Mouse (Mus musculus): ENCODE measurements around the gene Sgf29. TPM values are rescaled to one million over a fixed set of nuclear protein-coding genes. Genes with fewer than 3 reads are reported as not detected.
A peak's percentile ranks its signal among the peaks of the same experiment; 100 is the strongest.

Sgf29 gene
- total and polyA plus RNA-seq, 2 experiments from 2014 or later, result 22.8 to 59.6 TPM

DNA sequence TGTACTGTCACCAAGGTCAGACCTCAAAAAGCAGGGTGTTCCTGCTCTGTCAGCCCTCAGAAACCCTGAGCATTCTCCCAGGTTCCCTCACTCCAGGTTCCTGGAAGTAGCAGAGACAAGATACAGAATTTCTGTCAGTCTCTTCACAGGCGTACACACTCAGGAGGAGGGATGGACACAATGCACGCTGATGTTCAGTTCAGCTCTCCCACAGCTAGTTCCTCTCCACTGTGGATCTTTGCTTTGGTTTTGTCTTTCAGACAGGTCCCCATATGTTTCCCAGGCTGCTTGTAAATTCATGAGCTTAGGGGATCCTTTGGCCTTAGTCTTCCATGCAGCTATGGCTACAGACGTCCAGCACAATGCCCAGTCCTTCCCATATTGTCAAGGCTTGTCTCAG lies 47.8 kb downstream of the Sgf29 start:
- no peak for TF ChIP-seq CTCF (IDR thresholded peaks at IDR 0.05; ENCODE audit: low read depth)
- Histone ChIP-seq H3K36me3 (ENCODE audit: insufficient read depth) (peaks cover 31% of the 10 kb centered on the region), H3K9me3 (ENCODE audit: low read length) (no peaks in the 10 kb centered on the region), H3K27ac (ENCODE audit: low read depth, low read length) (no peak overlapping the region; the same call in 1 of the 2 replicates), H3K9ac (peak overlapping the region; percentile 79; the same call in 1 of the 2 replicates), H3K4me2 (ENCODE audit: low read depth) (peak overlapping the region; percentile 88), H3K4me1 (ENCODE audit: insufficient read depth) (peaks cover 19% of the 10 kb centered on the region), H3K4me3 (ENCODE audit: low read depth, low read length) (peak overlapping the region; percentile 66), H3K27me3 (ENCODE audit: insufficient read depth, low read length) (no peaks in the 10 kb centered on the region)
- ATAC-seq (no peak), DNase-seq (no peak)
- 76% methylated on average over 3 of the region's 3 CpGs for WGBS

- ATAC-seq, result no peak
- 95% methylated on average over 8 of the region's 8 CpGs for WGBS
- peaks cover 25% of the 10 kb centered on the region for H3K4me1 ChIP-seq (ENCODE audit: insufficient read depth)
Observed at GRCm38 (mm10) chr7:126697838-126698237, 48.7 kb downstream of the Sgf29 start.

GRCm38 (mm10) chr7:126700063-126701015 lies 51.2 kb downstream of the Sgf29 start:
- no peak for ATAC-seq
- 0 out of 2 replicates have a peak overlapping the region, but pooled peaks have one; percentile 18 for H3K9ac ChIP-seq

More at GRCm38 (mm10) chr7:126697838-126698237, 48.7 kb downstream of the Sgf29 start:
- H3K4me3 ChIP-seq (ENCODE audit: low read depth, low read length), result no peak overlapping the region
- no peak overlapping the region for H3K9ac ChIP-seq
- no peaks in the 10 kb centered on the region for H3K27me3 ChIP-seq (ENCODE audit: insufficient read depth, low read length)
- peaks cover 26% of the 10 kb centered on the region for H3K36me3 ChIP-seq (ENCODE audit: insufficient read depth)
- H3K9me3 ChIP-seq (ENCODE audit: low read length), result no peaks in the 10 kb centered on the region
- no peak for TF ChIP-seq CTCF (IDR thresholded peaks at IDR 0.05; ENCODE audit: low read depth)
- DNase-seq, result no peak
- H3K27ac ChIP-seq (ENCODE audit: low read depth, low read length), result no peak overlapping the region
- H3K4me2 ChIP-seq (ENCODE audit: low read depth), result no peak overlapping the region

DNA sequence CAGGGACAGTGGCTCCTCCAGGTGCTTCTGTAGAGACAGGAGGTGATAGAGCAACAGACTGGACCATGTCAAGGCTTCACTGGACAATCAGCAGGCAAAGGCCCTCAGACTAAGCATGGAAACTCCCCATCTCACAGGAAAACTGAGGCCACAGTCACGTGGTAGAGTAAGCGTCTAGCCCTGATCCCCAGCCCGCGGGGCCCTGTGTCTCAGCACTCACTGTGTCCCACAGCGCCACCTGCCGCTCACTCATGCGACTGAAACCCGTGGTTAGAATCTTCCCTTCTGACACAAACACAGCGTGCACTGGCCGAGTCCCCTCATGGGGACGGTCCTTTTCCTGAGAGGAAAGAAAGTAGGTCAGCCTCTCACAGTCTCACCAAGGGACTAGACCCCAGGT lies 52.0 kb downstream of the Sgf29 start:
- Histone ChIP-seq H3K27ac (ENCODE audit: low read depth, low read length) (no peak overlapping the region), H3K9ac (peak overlapping the region; percentile 37)
- TF ChIP-seq CTCF (IDR thresholded peaks at IDR 0.05; ENCODE audit: low read depth), result peak; percentile 90

More at GRCm38 (mm10) chr7:126700063-126701015, 51.2 kb downstream of the Sgf29 start:
- DNase-seq, result no peak
- Histone ChIP-seq H3K9me3 (ENCODE audit: low read length) (no peaks in the 10 kb centered on the region), H3K27ac (ENCODE audit: low read depth, low read length) (no peak overlapping the region), H3K27me3 (ENCODE audit: insufficient read depth, low read length) (no peaks in the 10 kb centered on the region), H3K36me3 (ENCODE audit: insufficient read depth) (peaks cover 26% of the 10 kb centered on the region), H3K4me2 (ENCODE audit: low read depth) (no peak overlapping the region; the same call in 1 of the 2 replicates), H3K4me3 (ENCODE audit: low read depth, low read length) (no peak overlapping the region), H3K4me1 (ENCODE audit: insufficient read depth) (peaks cover 21% of the 10 kb centered on the region)
- 84% methylated on average over 25 of the region's 25 CpGs for WGBS
- TF ChIP-seq CTCF (IDR thresholded peaks at IDR 0.05; ENCODE audit: low read depth), result no peak

DNA sequence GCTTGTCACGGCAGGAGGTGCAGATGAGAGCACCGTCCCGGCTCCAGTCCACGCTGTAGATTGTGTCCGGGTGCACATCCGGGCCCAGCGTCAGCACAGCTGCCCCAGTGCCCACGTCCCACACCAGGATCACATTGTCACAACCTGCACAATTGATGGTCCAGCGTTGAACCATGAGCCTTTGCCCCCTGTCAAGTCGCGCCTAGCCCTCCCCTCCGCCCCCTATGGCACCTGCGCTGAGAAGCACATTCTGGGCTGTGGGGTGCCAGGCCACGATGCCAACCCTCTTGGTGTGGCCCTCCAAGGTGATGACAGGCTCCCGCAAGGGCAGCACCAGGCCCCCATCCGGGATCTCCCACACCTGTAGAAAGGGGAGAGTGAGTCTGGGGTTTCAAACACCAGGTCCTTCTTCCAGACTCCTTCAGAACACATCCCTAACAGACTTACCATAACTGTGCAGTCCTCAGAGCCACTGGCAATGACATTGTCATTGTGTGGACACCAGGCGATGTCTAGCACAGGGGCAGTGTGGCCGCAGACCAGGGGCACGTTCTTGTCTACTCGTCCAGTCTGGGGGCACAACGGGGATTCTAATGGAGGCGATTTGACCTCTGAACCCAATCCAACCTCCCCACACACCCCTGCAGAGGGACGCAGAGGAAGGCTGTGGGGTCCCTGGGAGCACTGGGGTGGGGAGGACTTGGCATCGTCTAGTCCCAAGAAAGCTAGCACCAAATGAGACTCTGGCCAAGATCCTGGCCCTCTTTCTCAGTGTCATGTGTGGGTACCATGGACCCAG lies 52.6 kb downstream of the Sgf29 start:
- Histone ChIP-seq H3K4me2 (ENCODE audit: low read depth) (peak overlapping the region; percentile 26), H3K9me3 (ENCODE audit: low read length) (no peaks in the 10 kb centered on the region), H3K4me1 (ENCODE audit: insufficient read depth) (peaks cover 17% of the 10 kb centered on the region), H3K27me3 (ENCODE audit: insufficient read depth, low read length) (no peaks in the 10 kb centered on the region), H3K27ac (ENCODE audit: low read depth, low read length) (no peak overlapping the region), H3K4me3 (ENCODE audit: low read depth, low read length) (no peak overlapping the region), H3K36me3 (ENCODE audit: insufficient read depth) (peaks cover 26% of the 10 kb centered on the region), H3K9ac (peak overlapping the region; percentile 37)
- no peak for DNase-seq
- TF ChIP-seq CTCF (IDR thresholded peaks at IDR 0.05; ENCODE audit: low read depth), result no peak
- WGBS, result 58% methylated on average over 24 of the region's 24 CpGs
- ATAC-seq, result no peak

More for the DNA sequence above, 52.0 kb downstream of the Sgf29 start:
- 2% methylated on average over 11 of the region's 11 CpGs for WGBS
- DNase-seq (peak; percentile 90), ATAC-seq (peak; percentile 63)
- Histone ChIP-seq H3K9me3 (ENCODE audit: low read length) (no peaks in the 10 kb centered on the region), H3K4me3 (ENCODE audit: low read depth, low read length) (no peak overlapping the region), H3K4me1 (ENCODE audit: insufficient read depth) (peaks cover 21% of the 10 kb centered on the region), H3K36me3 (ENCODE audit: insufficient read depth) (peaks cover 26% of the 10 kb centered on the region), H3K4me2 (ENCODE audit: low read depth) (peak overlapping the region; percentile 26), H3K27me3 (ENCODE audit: insufficient read depth, low read length) (no peaks in the 10 kb centered on the region)

DNA sequence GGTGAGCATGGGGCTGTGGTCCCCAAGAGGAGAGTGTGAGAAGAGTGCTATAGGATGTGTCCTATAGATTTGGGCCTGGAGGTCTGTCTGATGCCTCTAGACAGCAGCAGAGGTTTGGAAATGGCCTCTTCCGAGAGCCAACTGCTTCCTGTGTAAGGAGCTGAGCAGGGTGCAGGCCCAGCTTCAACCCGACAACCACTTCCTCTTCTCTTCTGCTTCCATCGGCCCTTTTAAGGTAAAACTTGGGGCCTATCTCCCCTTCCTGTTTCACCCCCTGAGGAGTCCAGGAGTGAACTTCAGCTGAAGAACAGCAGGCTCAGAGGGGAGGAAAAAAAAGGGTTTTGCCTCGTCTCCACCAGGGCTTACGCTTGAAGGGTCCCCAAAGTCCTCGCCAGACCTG lies 53.2 kb downstream of the Sgf29 start:
- Histone ChIP-seq H3K9ac (peak overlapping the region; percentile 89; the same call in 1 of the 2 replicates), H3K4me3 (ENCODE audit: low read depth, low read length) (no peak overlapping the region), H3K27ac (ENCODE audit: low read depth, low read length) (no peak overlapping the region), H3K36me3 (ENCODE audit: insufficient read depth) (peaks cover 26% of the 10 kb centered on the region), H3K27me3 (ENCODE audit: insufficient read depth, low read length) (no peaks in the 10 kb centered on the region), H3K9me3 (ENCODE audit: low read length) (no peaks in the 10 kb centered on the region), H3K4me1 (ENCODE audit: insufficient read depth) (peaks cover 13% of the 10 kb centered on the region; the same call in 1 of the 2 replicates), H3K4me2 (ENCODE audit: low read depth) (peak overlapping the region; percentile 66)
- WGBS, result 88% methylated on average over 6 of the region's 6 CpGs
- TF ChIP-seq CTCF (IDR thresholded peaks at IDR 0.05; ENCODE audit: low read depth), result no peak
- no peak for DNase-seq
- ATAC-seq, result no peak
